Mouse (Mus musculus) kidney, adult 11 months (tissue): ENCODE results near the gene Fbxl14.
A peak's percentile ranks its signal among the peaks of the same experiment; 100 is the strongest.

Experiments used
- DNase-seq: peaks from one replicate; pipeline ENCODE4 v3.0.0; 2022

Gene Fbxl14

DNA sequence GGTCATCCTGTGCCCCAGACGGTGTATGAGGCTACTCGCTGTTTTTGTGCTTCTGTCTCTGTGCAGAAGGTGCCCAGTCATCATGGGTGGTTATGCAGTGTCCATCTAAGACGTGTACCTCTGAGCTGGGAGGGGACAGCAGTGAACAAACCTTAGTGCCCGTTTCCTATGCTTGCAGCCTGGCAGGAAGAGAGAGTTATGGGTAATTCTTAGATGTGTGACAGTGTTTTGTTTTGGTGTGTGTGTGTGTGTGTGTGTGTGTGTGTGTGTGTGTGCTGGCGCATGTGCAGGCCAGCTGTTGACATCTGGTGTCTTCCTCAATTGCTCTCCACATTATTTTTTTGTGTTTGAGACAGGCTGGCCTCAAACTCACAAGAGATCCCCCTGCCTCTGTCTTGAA, 20.6 kb downstream of the Fbxl14 start:
- no peak for DNase-seq

GRCm38 (mm10) chr6:119502031-119502430, 22.6 kb downstream of the Fbxl14 start:
- DNase-seq: no peak

DNA sequence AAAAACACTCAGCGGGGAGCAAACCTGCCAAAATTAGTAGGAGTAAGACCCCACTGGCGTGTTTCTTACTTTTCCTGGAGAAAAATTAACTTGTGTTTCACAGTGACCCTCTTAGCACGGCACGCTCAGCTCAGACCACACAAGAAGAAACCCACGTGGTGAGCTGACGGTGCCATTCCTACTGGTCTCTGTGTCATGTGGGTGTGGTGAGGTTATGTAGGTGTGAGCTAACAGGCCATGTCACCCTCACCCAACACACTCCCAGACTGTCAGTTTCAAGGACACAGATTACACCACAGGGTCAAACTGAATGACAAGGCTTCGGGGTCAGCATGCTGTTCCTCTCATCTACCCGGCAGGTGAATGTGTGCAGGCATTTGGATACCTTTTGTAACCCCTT, 25.3 kb downstream of the Fbxl14 start:
- no peak for DNase-seq

DNA sequence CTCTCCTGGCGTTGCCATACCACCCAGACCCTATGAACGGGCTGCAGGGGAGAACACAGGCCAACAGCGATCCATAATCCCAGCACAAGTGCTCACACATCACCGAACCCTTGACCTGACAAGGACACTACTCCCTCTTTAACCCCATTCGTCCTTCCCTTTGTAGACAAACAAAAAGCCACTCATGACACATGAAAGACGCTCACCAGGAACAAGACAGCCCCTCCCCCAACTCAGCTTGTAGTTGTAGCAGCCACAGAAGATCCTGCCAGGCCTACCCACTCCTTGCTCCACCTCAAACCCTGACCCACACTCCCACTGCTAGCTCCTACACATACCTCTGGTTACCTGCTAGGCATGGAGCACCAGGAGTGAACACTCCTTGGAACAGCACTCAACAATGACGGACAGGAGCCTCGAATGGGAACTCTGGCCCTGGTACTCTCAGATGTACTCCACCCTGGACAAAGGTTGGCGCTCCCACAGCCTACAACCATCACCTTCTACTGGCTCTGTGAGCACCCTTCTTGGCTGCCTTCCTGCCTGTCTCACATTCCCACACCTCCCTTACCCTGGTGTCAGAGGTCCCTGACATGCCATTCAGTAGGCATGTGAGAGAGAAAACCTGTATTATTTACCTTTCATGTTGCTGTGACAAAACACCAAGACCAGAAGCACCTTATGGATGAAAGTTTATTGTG, 26.2 kb downstream of the Fbxl14 start:
- peak; percentile 43 for DNase-seq

DNA sequence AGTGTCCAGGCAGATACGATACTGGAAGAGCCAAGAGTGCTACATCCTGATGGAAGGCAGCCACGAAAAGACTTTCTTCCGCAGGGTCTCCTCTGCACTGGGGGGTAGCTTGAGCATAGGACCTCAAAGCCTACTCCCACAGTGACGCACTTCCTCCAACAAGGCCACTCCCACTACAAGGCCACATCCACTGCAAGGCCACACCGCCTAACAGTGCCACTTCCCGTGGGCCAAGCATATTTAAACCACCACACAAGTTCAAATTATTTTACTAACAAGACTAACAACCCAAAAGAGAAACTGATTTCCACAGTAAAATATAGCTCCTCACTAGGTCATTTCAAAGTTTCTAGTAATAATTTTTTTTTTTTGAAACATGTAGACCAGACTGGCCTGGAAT, 28.8 kb downstream of the Fbxl14 start:
- DNase-seq: no peak

DNA sequence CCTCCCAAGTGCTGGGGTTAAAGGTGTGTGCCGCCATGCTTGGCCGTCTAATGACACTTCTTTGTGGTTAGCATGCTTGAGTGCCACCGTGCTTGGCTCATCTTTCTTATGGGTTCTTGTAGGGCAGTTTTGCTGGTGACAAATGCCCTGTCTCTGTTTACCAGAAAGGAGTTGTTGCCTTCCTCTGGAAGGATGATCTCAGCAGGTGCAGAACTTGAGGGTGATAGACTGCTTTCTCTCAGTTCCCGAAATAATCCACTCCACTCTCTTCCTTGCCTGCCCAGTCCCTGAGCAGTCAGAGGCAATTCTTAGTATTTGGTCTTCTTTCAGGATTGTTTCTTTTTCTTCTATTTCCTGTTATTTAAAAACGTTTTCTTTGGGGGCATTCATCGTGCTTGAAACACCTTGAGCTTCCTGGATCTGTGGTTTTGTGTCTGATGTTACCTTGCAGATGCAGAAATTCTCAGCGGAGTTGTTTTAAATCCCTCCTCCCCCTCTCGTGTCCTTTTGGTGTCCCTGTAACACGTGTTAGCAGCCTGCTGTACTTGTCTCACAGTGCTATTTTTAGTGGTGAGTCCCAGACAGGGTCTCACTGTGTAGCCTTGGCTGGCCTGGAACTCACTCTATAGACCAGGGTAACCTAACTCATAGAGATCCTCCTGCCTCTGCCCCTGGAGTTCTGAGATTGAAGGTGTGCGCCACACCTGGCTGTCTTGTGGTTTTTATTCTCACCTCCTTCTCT, 29.3 kb downstream of the Fbxl14 start:
- no peak for DNase-seq

- no peak for DNase-seq
Observed at GRCm38 (mm10) chr6:119509437-119510037, 30.1 kb downstream of the Fbxl14 start.

DNA sequence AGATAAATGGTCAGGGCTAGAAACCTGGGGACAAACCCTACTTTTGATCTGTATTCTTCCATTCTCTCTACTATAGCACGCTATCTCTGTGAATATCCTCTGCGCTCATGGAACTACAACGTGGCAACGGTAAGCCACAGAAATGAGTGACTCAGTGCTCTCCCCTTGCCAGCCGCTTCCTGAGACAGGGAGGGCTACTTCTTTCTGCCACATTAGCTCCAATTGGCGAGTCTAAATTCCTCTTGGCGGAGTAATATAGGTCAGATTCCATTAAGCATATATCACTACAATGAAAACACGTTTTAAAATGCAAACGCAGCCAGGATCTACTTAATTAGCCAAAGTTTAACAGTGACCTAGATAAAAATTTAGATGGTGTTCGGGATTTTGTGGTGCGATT, 33.2 kb downstream of the Fbxl14 start:
- no peak for DNase-seq

- DNase-seq: no peak
Observed at GRCm38 (mm10) chr6:119513452-119513851, 34.0 kb downstream of the Fbxl14 start.

GRCm38 (mm10) chr6:119514085-119514484, 34.6 kb downstream of the Fbxl14 start:
- DNase-seq: no peak

- no peak for DNase-seq
Observed at GRCm38 (mm10) chr6:119520731-119521130, 41.3 kb downstream of the Fbxl14 start.

GRCm38 (mm10) chr6:119521482-119521900, 42.0 kb downstream of the Fbxl14 start:
- DNase-seq: no peak

GRCm38 (mm10) chr6:119521931-119522391, 42.5 kb downstream of the Fbxl14 start:
- no peak for DNase-seq

GRCm38 (mm10) chr6:119526498-119526897, 47.0 kb downstream of the Fbxl14 start:
- DNase-seq: no peak

GRCm38 (mm10) chr6:119529659-119530058, 50.2 kb downstream of the Fbxl14 start:
- no peak for DNase-seq
